Mouse (Mus musculus) limb, embryonic 14.5 days (tissue): ENCODE measurements around the gene Zic2. TPM values are rescaled to one million over a fixed set of nuclear protein-coding genes. Genes with fewer than 3 reads are reported as not detected.

ENCODE experiments used
- ATAC-seq: fragments of 200-750 bp; cut with Nextera tagmentation; 2 replicates; pipeline ENCODE4 v1.8.0; 2017; ENCODE audit warnings: low read depth, moderate number of reproducible peaks, moderate TSS enrichment; ENCODE audit not compliant: low FRiP score
- DNase-seq: peaks from one replicate; pipeline ENCODE4 v3.0.0-alpha.2; 2015; ENCODE audit warnings: low spot score
- H3K27ac ChIP-seq: fragments of 300-500 bp; sonication (generic); replicated peaks from 2 replicates; pipeline ENCODE4 v1.5.1; 2014; ENCODE audit warnings: low read depth, mild to moderate bottlenecking, low read length, moderate library complexity, mixed read lengths
- H3K27me3 ChIP-seq: fragments of 300-500 bp; sonication (generic); 2 replicates; pipeline ENCODE4 v1.6.1; 2014; ENCODE audit warnings: low read length, mixed read lengths; ENCODE audit not compliant: control insufficient read depth, insufficient read depth
- H3K36me3 ChIP-seq: fragments of 300-500 bp; sonication (generic); 2 replicates; pipeline ENCODE4 v1.6.1; 2014; ENCODE audit warnings: mild to moderate bottlenecking, low read length, moderate library complexity, mixed read lengths; ENCODE audit not compliant: control insufficient read depth, insufficient read depth
- H3K4me1 ChIP-seq: fragments of 300-500 bp; sonication (generic); 2 replicates; pipeline ENCODE4 v1.6.1; 2014; ENCODE audit warnings: antibody characterized with exemption, low read length, mixed read lengths; ENCODE audit not compliant: control insufficient read depth, insufficient read depth
- H3K4me2 ChIP-seq: fragments of 300-500 bp; sonication (generic); replicated peaks from 2 replicates; pipeline ENCODE4 v1.6.1; 2014; ENCODE audit warnings: low read depth, mild to moderate bottlenecking, low read length, moderate library complexity; ENCODE audit not compliant: severe bottlenecking
- H3K4me3 ChIP-seq: fragments of 300-500 bp; sonication (generic); replicated peaks from 2 replicates; pipeline ENCODE4 v1.5.1; 2014; ENCODE audit warnings: low read length
- H3K9ac ChIP-seq: fragments of 300-500 bp; sonication (generic); 2 replicates; pipeline ENCODE4 v1.6.1; 2014; ENCODE audit warnings: mild to moderate bottlenecking, low read depth, low read length, moderate library complexity; ENCODE audit not compliant: severe bottlenecking
- H3K9me3 ChIP-seq: fragments of 300-500 bp; sonication (generic); 2 replicates; pipeline ENCODE4 v1.6.1; 2016; ENCODE audit warnings: low read length; ENCODE audit not compliant: control insufficient read depth
- POLR2A ChIP-seq: fragments of 200-500 bp; IDR thresholded peaks from 2 replicates; pipeline ENCODE4 v1.8.0; 2012; ENCODE audit warnings: inconsistent platforms, mild to moderate bottlenecking, moderate library complexity, borderline replicate concordance; ENCODE audit not compliant: insufficient read depth, insufficient read length; ENCODE audit errors: extremely low read depth
- WGBS: fragments of 180-500 bp; shearing (Covaris S2); extraction: QIAGEN DNeasy Blood & Tissue Kit; methylation state at CpG from one replicate; pipeline ENCODE4 v1.1.7; 2014; 5-methylcytosine and 5-hydroxymethylcytosine counted together
- polyA plus RNA-seq, 2 experiments: library from polyadenylated mRNA; depleted of rRNA in 1 of 2; stranded (reverse) in 1 of 2; unstranded in 1 of 2; fragments of >200 nt; fragmentation: Nextera tagmentation in 1 of 2; extraction: Ambion mirVana in 1 of 2; gene quantifications; 2 replicates each; pipeline versions ENCODE4 v1.2.1 to v1.2.3; 2012 to 2014

Zic2 gene
- polyA plus RNA-seq, 2 experiments = 0.80 to 4.0 TPM

DNA sequence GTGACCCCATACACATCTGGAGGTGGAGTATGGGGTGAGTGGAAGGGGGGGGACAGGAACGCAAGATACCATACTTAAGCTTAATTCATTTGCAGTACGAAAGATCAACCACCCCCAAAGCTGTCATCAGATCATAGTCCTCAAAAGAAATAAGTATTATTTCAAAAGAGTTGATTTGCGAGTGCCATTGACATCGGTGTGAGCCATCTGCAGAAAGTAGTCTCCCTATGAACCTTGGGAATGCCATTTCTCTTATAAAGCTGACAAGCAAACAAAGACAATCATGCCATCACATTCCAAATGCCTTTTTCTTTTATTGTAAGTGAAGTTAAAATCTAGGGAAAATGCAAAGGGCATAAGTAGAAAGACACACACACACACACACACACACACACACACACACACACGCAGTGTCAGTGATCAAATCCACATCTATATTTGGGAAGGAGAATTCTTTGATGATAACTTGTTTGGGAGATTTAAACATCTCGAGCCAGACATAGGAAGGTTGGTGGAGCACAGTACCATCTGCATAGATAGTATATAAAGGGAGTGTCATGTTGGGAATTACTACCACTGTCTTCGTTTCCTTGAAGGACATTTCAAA is 8.4 kb upstream of the Zic2 start:
- ATAC-seq (no peak), DNase-seq (no peak)
- Histone ChIP-seq H3K27me3 (peaks cover 98% of the 10 kb centered on the region), H3K4me1 (peaks cover 14% of the 10 kb centered on the region), H3K4me3 (no peak overlapping the region), H3K36me3 (no peaks in the 10 kb centered on the region), H3K27ac (no peak overlapping the region), H3K9me3 (no peaks in the 10 kb centered on the region), H3K9ac (no peak overlapping the region), H3K4me2 (no peak overlapping the region)
- no peak for TF ChIP-seq POLR2A
- 57% methylated on average over 7 of the region's 7 CpGs for WGBS

DNA sequence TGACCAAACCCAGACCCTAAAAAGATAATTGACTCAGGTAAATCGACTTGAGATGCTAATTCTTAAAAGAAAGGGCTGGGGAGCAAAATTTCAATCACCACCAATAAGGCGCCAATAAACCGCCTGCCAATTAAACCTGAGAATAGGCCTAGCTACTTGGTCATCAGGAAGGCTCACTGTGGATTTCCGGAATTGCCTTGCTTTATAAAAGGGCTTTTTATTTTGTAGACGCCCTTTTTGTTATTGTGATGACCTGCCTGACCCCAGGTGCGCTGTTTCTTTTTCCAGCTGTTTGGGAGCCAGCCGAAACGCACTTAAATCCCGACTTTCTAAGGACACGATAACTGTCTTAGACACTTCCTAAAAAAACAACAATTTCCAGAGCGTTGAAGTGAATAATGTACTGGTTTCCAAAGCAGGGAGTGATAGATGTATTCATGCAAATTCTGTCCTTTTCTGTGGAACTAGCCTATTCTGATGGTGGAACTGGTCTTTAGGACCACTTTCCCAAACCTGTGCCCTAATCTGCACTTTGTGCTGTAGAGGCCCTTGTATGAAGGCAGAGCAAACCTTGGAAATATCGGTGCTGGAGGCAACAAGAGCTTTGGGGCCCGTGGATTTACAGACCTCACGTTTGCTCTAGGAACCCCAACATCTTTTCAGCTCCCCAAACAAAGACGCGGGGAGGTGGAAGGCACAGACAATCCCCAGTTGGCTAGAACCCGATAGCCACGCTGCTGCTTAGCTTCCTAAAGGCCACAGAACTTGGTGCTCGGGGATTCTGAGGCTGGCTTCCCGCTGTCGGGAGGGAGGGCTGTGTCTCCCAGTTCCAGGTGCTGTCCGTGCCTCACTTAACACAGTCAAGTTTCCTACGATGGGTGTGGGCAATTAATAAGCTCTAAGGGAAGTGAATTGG is 7.1 kb upstream of the Zic2 start:
- Histone ChIP-seq H3K27me3 (peaks cover 98% of the 10 kb centered on the region), H3K4me1 (peaks cover 15% of the 10 kb centered on the region)

DNA sequence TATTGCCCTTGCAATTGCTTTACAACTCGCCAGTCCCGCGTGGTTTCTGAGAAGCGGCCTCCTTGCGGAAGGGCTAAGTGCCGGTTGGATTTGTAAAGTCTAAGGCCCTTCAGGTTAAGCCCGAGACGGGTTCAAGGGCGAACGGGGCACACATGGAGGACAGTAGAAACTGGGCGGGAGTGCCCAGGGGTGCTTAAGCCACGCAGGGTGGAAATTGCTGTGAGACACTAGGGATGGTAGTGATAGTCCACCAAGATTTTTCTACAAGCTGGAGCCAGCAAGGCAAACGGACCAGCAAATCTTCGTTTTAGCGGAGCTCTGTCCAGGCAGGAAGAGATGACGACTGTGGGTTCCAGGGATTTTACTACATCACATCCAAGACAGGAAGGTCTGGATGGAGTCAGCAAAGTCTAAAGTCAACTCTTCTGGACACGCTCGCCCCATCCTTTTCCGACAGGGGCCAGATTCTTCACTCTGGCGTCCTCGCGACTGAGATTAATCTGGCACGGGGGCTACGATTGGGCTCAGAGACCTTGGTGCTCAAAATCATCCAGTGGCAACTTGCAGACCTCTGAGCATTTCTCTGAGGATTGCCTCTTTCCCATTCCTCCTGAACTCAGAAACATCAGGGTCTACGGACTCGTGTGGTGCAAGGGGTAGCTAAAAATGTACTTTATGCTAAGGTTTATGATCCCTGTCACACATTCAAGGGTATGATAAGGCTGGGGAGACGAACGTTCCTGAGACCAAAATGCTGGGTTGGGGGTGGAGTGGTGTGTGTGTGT is 6.1 kb upstream of the Zic2 start:
- peaks cover 10% of the 10 kb centered on the region; the same call in 1 of the 2 replicates for H3K4me1 ChIP-seq
- H3K9me3 ChIP-seq = no peaks in the 10 kb centered on the region
- H3K4me2 ChIP-seq = no peak overlapping the region
- TF ChIP-seq POLR2A = no peak
- H3K27me3 ChIP-seq = peaks cover 97% of the 10 kb centered on the region
- no peak for DNase-seq
- H3K4me3 ChIP-seq = no peak overlapping the region
- H3K9ac ChIP-seq = no peak overlapping the region
- 4% methylated on average over 28 of the region's 28 CpGs for WGBS
- H3K27ac ChIP-seq = no peak overlapping the region
- ATAC-seq = no peak
- no peaks in the 10 kb centered on the region for H3K36me3 ChIP-seq

More for the DNA sequence above, 7.1 kb upstream of the Zic2 start:
- WGBS = 12% methylated on average over 23 of the region's 23 CpGs
- no peak for DNase-seq
- ATAC-seq = no peak
- Histone ChIP-seq H3K4me2 (no peak overlapping the region), H3K9me3 (no peaks in the 10 kb centered on the region), H3K4me3 (no peak overlapping the region), H3K27ac (no peak overlapping the region), H3K36me3 (no peaks in the 10 kb centered on the region), H3K9ac (no peak overlapping the region)
- no peak for TF ChIP-seq POLR2A

DNA sequence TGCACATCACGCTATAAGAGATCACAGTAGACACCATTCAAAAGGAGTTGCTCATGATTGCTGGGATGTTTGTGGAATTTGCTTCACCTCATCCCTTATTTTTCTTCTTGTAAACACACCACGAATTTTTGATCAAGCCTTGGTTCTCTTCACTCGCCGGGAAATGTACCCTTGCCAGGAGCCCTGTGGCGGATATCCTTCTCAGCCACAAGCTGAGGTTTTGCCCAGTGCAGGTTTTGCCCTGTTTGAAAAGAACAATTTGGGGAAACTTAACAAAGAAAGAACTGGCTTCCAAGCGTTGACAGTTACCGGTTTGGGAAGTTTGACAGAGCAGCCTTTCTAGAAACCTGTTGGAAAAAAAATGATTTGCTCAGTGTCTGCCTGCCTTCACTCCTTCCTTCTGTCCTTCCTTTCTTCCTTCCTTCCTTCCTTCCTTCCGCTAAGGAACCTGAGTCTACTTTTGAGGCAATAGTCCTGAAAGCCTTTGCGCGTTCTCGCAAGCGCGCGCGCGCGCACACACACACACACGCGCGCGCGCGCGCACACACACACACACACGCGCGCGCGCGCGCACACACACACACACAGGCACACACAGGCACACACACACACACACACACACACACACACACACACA is 3.7 kb upstream of the Zic2 start:
- 0 out of 2 replicates have a peak overlapping the region, but pooled peaks have one; percentile 19 for H3K4me2 ChIP-seq
- H3K36me3 ChIP-seq = no peaks in the 10 kb centered on the region
- ATAC-seq = no peak
- H3K27me3 ChIP-seq = peaks cover 95% of the 10 kb centered on the region
- no peak overlapping the region for H3K9ac ChIP-seq
- DNase-seq = no peak
- no peaks in the 10 kb centered on the region for H3K9me3 ChIP-seq
- no peak overlapping the region for H3K27ac ChIP-seq
- peaks cover 7% of the 10 kb centered on the region; the same call in 1 of the 2 replicates for H3K4me1 ChIP-seq
- WGBS = 10% methylated on average over 31 of the region's 31 CpGs
- no peak for TF ChIP-seq POLR2A
- H3K4me3 ChIP-seq = no peak overlapping the region
